Mouse (Mus musculus) midbrain, embryonic 16.5 days (tissue): ENCODE measurements around the gene Tmem51. TPM values are rescaled to one million over a fixed set of nuclear protein-coding genes. Genes with fewer than 3 reads are reported as not detected.
"Not testable (repeated sequence)": the region's sequence is repeated elsewhere in the genome, so short reads cannot be mapped to it uniquely, and the experiment has no call there.

Experiments
- ATAC-seq: fragments of 200-750 bp; cut with Nextera tagmentation; 2 replicates; pipeline ENCODE4 v1.8.0; 2017; ENCODE audit warnings: moderate TSS enrichment
- H3K27ac ChIP-seq: fragments of 300-500 bp; sonication (generic); 2 replicates; pipeline ENCODE4 v1.5.1; 2014; ENCODE audit warnings: mild to moderate bottlenecking, low read length, mixed read lengths
- H3K27me3 ChIP-seq: fragments of 300-500 bp; sonication (generic); 2 replicates; pipeline ENCODE4 v1.6.1; 2014; ENCODE audit warnings: low read depth, low read length, mixed read lengths; ENCODE audit not compliant: control insufficient read depth, insufficient read depth
- H3K36me3 ChIP-seq: fragments of 300-500 bp; sonication (generic); 2 replicates; pipeline ENCODE4 v1.6.1; 2014; ENCODE audit warnings: mild to moderate bottlenecking, low read length, moderate library complexity, mixed read lengths; ENCODE audit not compliant: control insufficient read depth, insufficient read depth
- H3K4me1 ChIP-seq: fragments of 300-500 bp; sonication (generic); 2 replicates; pipeline ENCODE4 v1.6.1; 2014; ENCODE audit warnings: mild to moderate bottlenecking, low read length, mixed read lengths; ENCODE audit not compliant: control insufficient read depth, insufficient read depth
- H3K4me2 ChIP-seq: fragments of 300-500 bp; sonication (generic); 2 replicates; pipeline ENCODE4 v1.6.1; 2014; ENCODE audit warnings: mild to moderate bottlenecking, low read length, mixed read lengths
- H3K4me3 ChIP-seq: fragments of 300-500 bp; sonication (generic); 2 replicates; pipeline ENCODE4 v1.5.1; 2014; ENCODE audit warnings: low read depth, mild to moderate bottlenecking, low read length, moderate library complexity, mixed read lengths
- H3K9ac ChIP-seq: fragments of 300-500 bp; sonication (generic); 2 replicates; pipeline ENCODE4 v1.6.1; 2014; ENCODE audit warnings: low read depth, low read length, mixed read lengths
- H3K9me3 ChIP-seq: fragments of 300-500 bp; sonication (generic); replicated peaks from 2 replicates; pipeline ENCODE4 v1.6.1; 2014; ENCODE audit warnings: mild to moderate bottlenecking, low read length, mixed read lengths; ENCODE audit not compliant: control insufficient read depth, poor library complexity, severe bottlenecking
- WGBS: fragments of 180-500 bp; shearing (Covaris S2); extraction: QIAGEN DNeasy Blood & Tissue Kit; methylation state at CpG from one replicate; pipeline ENCODE4 v1.1.7; 2014; 5-methylcytosine and 5-hydroxymethylcytosine counted together
- polyA plus RNA-seq: library from polyadenylated mRNA; unstranded; fragments of >200 nt; fragmentation: Nextera tagmentation; extraction: Ambion mirVana; gene quantifications from 2 replicates; pipeline ENCODE4 v1.2.1, GENCODE M21; 2015

Tmem51 gene
- polyA plus RNA-seq, 1 experiment from 2014 or later: 6.9 TPM

GRCm38 (mm10) chr4:142055600-142055999 is 28.5 kb downstream of the Tmem51 start:
- no peak for ATAC-seq
- Histone ChIP-seq H3K27ac (no peak overlapping the region), H3K4me3 (no peak overlapping the region), H3K27me3 (no peaks in the 10 kb centered on the region), H3K9me3 (no peaks in the 10 kb centered on the region), H3K4me2 (no peak overlapping the region), H3K9ac (no peak overlapping the region), H3K36me3 (no peaks in the 10 kb centered on the region), H3K4me1 (no peaks in the 10 kb centered on the region)
- 80% methylated on average over 8 of the region's 8 CpGs for WGBS

- Histone ChIP-seq H3K36me3 (no peaks in the 10 kb centered on the region), H3K9me3 (no peaks in the 10 kb centered on the region), H3K27me3 (no peaks in the 10 kb centered on the region), H3K4me2 (no peak overlapping the region), H3K4me1 (no peaks in the 10 kb centered on the region), H3K4me3 (no peak overlapping the region), H3K27ac (no peak overlapping the region), H3K9ac (no peak overlapping the region)
- WGBS: 83% methylated on average over 11 of the region's 11 CpGs
- ATAC-seq: no peak
Measured at GRCm38 (mm10) chr4:142054580-142054979, 29.5 kb downstream of the Tmem51 start.

GRCm38 (mm10) chr4:142053661-142054448 is 30.2 kb downstream of the Tmem51 start:
- H3K4me3 ChIP-seq: no peak overlapping the region
- H3K9ac ChIP-seq: no peak overlapping the region
- no peaks in the 10 kb centered on the region for H3K36me3 ChIP-seq
- no peak overlapping the region for H3K4me2 ChIP-seq
- no peaks in the 10 kb centered on the region for H3K4me1 ChIP-seq
- WGBS: 49% methylated on average over 9 of the region's 9 CpGs
- H3K9me3 ChIP-seq: no peaks in the 10 kb centered on the region
- no peaks in the 10 kb centered on the region for H3K27me3 ChIP-seq
- no peak for ATAC-seq
- H3K27ac ChIP-seq: no peak overlapping the region

GRCm38 (mm10) chr4:142053261-142053660 is 30.8 kb downstream of the Tmem51 start:
- no peak overlapping the region for H3K4me3 ChIP-seq
- H3K36me3 ChIP-seq: no peaks in the 10 kb centered on the region
- no peaks in the 10 kb centered on the region for H3K4me1 ChIP-seq
- H3K27ac ChIP-seq: no peak overlapping the region
- H3K27me3 ChIP-seq: no peaks in the 10 kb centered on the region
- H3K9ac ChIP-seq: no peak overlapping the region
- WGBS: 66% methylated on average over 4 of the region's 4 CpGs
- ATAC-seq: no peak
- H3K9me3 ChIP-seq: no peaks in the 10 kb centered on the region
- H3K4me2 ChIP-seq: no peak overlapping the region

- Histone ChIP-seq H3K9ac (no peak overlapping the region), H3K4me2 (no peak overlapping the region), H3K27ac (no peak overlapping the region), H3K36me3 (no peaks in the 10 kb centered on the region), H3K9me3 (no peaks in the 10 kb centered on the region), H3K27me3 (no peaks in the 10 kb centered on the region), H3K4me1 (no peaks in the 10 kb centered on the region), H3K4me3 (no peak overlapping the region)
- WGBS: 57% methylated on average over 22 of the region's 22 CpGs
- no peak for ATAC-seq
Measured at GRCm38 (mm10) chr4:142052391-142053132, 31.5 kb downstream of the Tmem51 start.

GRCm38 (mm10) chr4:142051883-142052282 is 32.2 kb downstream of the Tmem51 start:
- H3K9ac ChIP-seq, H3K9me3 ChIP-seq, H3K36me3 ChIP-seq, H3K4me1 ChIP-seq, H3K4me3 ChIP-seq, H3K27ac ChIP-seq, H3K27me3 ChIP-seq, ATAC-seq, H3K4me2 ChIP-seq: not testable (repeated sequence)
- WGBS: 95% methylated on average over 6 of the region's 6 CpGs

GRCm38 (mm10) chr4:142049963-142050362 is 34.1 kb downstream of the Tmem51 start:
- no peak for ATAC-seq
- Histone ChIP-seq H3K4me2 (no peak overlapping the region), H3K36me3 (no peaks in the 10 kb centered on the region), H3K4me1 (no peaks in the 10 kb centered on the region), H3K27ac (no peak overlapping the region), H3K27me3 (no peaks in the 10 kb centered on the region), H3K4me3 (no peak overlapping the region), H3K9ac (no peak overlapping the region), H3K9me3 (no peaks in the 10 kb centered on the region)
- WGBS: 93% methylated on average over 5 of the region's 5 CpGs

- Histone ChIP-seq H3K4me3 (no peak overlapping the region), H3K27ac (no peak overlapping the region), H3K9ac (no peak overlapping the region), H3K4me2 (no peak overlapping the region), H3K36me3 (no peaks in the 10 kb centered on the region), H3K9me3 (no peaks in the 10 kb centered on the region), H3K27me3 (no peaks in the 10 kb centered on the region), H3K4me1 (no peaks in the 10 kb centered on the region)
- WGBS: 77% methylated on average over 8 of the region's 8 CpGs
- no peak for ATAC-seq
Measured at GRCm38 (mm10) chr4:142048391-142048790, 35.7 kb downstream of the Tmem51 start.

- H3K4me2 ChIP-seq: no peak overlapping the region
- no peaks in the 10 kb centered on the region for H3K9me3 ChIP-seq
- no peaks in the 10 kb centered on the region for H3K4me1 ChIP-seq
- H3K9ac ChIP-seq: no peak overlapping the region
- no peaks in the 10 kb centered on the region for H3K36me3 ChIP-seq
- H3K4me3 ChIP-seq: no peak overlapping the region
- no peak overlapping the region for H3K27ac ChIP-seq
- no peak for ATAC-seq
- 91% methylated on average over 5 of the region's 5 CpGs for WGBS
- H3K27me3 ChIP-seq: no peaks in the 10 kb centered on the region
Measured at GRCm38 (mm10) chr4:142047005-142047404, 37.1 kb downstream of the Tmem51 start.
